Mouse (Mus musculus) right cerebral cortex, adult 18-20 months (tissue): ENCODE measurements around the gene Spint1.

Experiments used
- DNase-seq: peaks from one replicate; pipeline ENCODE4 v3.0.0; 2022; ENCODE audit warnings: mixed read lengths

Gene Spint1

DNA sequence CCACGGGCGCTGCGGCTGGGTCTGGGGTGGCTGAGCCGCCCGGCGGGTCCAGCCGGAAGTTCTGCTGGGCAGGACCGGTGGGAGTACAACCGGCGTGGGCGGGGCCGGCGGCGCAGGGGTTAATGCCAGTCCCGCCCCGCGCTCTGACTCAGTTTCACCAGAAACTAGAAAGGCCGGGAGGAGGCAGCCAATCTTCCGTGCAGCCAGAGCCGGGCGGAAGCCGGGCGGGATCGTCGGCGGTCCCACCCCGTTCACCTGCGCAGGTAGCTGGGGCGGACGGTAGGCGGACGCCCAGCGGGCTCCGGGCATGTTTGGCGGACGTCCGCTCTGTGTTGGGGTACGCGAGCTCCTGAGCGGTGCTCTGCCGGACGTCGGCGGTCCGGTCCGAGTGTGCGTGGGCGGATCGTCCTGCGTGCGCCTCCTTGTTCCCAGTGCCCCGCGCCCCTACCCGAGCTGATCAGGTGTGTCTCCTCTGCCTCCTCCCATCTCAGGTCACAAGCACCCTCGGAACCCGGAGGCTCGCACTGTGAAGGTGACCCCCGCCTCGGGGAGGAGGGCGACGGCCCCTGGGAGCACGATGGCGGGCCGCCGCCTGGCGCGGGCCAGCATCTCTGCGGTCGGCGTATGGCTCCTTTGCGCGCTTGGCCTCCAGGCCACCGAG is at the start of gene Spint1:
Gene Spint1 (plus strand): TSS at position 153 of the 661 bp plus-strand sequence.
- DNase-seq, result no peak

DNA sequence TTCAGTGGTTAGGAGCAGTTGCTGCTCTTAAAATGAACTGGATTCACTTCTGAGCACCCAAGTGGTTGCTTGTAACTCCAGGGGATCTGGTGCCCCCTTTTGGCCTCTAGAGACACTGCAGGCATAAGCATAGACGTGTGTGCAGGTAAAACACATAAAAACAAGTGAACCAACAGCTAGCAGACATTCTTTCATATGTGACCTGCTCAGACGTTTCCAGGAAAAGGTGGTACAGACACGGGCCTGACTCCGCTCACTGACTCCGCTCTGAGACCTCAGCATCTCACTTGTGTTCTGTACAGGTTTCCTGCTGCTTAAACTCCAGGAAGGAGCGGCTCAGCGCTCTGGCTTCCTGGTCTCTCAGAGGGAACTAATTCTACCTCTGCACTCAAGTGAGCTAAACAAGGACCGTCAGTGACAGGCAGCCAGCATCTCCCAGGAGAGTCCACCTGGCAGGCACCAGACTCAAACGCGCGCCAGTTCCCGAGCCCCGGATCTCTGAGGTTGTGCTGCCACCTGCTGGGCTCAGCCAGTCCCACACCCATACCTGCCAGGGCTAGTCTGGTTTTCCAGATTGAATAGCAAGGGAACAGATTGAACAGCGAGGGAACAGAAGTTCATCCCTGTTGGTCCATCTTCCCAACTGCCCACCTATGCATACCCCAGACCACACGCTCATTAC is 48.0 kb upstream of the Spint1 start:
- peak; percentile 83 for DNase-seq

DNA sequence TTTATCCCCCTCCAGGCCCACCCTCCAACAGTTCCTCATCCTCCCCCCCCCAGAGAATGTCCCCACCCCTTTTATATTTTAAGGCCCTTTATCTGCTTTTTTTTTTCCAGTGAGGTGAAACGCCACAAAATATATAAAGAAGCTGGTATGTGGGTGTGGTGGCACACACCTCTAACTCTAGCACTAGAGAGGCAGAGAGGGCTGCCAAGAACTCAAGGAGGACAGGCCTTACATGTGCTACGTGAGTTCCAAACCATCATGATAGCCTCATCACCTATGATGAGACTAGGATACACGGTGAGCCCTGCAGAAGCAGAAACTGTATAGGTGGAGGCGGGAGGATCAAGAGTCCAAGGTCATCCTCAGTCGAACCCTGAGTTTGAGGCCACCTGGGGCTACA is 46.2 kb upstream of the Spint1 start:
- DNase-seq, result no peak

DNA sequence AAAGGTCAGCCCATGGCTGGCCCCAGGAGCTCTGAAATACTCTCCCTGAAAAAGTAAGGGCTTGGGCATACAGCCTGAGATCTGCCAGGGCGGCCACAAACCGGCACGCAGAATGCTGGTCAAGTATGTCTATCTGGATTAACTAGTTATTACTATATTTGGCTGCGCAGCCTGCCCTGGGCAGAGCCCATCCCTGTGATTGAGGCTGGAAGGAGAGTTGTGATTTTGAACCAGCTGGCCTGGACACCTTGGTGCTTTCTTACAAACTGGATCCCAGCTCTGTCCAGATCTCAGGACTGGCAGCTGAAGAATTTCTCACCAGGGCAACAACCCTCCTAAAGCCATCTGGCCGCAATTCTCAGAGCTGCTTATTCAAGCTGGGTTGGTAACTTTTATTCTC is 43.0 kb upstream of the Spint1 start:
- DNase-seq, result no peak

DNA sequence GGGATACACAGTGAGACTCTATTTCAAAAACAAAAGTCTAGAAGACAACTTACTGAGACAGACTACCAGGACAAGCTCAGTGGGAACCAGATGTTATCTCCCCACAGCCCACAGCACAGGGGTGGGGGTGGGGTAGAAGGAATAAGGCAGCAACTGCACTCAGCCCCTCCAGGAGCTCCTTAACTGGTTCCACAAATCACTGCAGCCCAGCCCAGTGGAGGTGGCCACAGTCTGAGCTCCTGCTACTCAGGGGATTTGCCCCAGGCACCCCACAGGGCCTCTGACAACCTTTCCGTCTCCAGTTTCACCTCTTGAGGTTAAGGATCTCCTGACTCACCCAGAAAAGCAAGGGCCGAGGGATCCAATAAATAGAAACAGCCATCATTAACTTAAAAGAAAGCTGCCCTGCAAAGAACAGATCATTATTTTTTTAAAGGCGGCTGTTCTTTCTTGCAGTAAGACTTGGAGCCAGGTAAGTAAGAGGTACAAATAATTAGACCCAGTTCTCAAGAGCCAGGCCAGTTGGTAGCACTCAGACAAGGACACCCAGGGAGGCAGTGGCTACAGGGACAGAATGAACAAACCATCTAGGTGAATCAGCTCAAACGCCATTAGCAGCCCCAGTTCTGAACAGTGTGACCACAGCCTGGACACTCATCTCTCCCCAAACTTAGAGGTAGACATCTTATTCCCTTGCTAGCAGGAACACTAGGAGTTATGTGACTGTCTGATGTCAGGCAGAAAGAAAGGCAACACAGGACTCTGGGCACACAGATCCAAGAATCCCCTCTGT is 40.6 kb upstream of the Spint1 start:
- no peak for DNase-seq

DNA sequence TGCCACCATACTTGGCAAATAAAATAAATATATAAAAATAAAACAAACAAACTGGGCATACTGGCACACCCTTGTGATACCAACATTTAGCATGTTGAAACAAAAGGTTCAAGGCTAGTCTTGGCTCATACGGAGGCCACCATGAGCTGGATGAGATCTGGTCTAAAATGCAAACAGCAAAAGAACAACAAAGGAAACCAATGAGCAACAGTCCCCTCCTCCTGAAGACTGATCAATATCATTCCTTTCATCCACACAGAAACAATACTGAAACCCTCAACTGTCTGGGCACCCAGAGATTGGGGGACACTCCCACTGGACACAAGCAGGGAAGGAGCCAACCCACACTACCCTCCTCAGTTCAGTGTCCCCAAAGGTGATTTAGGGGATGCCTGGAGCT is 39.7 kb upstream of the Spint1 start:
- no peak for DNase-seq

DNA sequence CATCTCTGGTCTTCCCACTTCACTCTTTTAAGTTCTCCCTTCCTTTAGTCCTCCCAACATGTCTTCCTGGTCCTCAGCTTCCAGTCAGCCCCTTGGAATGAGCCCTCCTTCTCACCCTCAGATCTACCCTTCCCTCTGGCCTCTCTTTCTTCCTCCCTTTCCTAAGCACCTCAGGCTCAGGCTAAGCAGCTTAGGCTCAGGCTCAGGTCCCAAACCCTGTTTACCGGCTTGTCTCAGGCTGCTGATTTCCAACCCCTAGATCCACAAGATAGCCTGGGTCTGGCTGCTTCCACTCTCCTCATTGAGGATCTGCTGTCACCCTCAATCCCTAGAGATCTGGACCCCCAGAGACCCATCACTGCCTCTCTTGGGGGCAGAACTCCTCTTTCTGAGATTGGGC is 39.1 kb upstream of the Spint1 start:
- no peak for DNase-seq

DNA sequence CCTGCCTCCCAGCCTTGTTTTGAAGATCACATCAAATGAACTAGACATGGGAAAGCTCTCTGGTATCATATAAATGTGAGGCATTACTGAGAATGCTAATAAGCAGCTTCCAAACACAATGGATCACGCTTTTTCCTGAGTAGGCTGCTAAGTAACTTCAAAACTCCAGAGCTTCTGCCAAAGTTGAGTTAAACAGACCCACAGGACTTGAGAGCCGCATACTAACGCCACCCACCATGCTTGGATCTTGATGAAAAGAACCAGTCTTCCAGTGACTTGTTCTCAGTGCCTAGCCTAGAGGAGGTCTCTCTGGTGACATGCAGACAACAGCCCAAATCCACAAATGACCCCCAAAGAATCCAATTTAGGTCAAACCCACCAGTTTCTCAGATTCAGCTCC is 38.2 kb upstream of the Spint1 start:
- DNase-seq, result no peak

DNA sequence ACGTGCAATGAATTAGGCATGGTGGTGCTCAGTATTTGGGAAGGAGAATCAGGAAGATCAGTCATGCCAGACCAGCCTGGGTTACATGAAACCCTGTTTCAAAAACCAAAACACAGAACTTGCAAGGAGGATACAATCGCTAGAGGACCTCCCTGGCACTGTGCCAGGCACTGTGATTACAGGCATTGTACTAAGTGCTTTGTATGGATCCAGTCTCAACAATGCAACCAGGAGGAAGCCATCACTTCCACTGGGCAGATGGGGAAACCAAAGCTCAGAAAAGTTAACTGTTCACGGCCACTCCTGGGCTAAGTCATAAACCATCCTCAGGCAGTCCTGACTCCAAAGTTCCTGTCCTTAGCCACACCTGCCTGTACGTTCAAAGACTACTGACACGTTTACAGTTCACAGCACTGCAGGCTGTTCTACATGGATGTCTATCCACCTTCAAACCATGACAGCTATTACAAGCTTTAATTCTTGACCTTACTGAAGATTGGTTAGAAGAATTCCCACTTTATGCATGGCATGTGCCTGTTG is 34.2 kb upstream of the Spint1 start:
- DNase-seq, result no peak

DNA sequence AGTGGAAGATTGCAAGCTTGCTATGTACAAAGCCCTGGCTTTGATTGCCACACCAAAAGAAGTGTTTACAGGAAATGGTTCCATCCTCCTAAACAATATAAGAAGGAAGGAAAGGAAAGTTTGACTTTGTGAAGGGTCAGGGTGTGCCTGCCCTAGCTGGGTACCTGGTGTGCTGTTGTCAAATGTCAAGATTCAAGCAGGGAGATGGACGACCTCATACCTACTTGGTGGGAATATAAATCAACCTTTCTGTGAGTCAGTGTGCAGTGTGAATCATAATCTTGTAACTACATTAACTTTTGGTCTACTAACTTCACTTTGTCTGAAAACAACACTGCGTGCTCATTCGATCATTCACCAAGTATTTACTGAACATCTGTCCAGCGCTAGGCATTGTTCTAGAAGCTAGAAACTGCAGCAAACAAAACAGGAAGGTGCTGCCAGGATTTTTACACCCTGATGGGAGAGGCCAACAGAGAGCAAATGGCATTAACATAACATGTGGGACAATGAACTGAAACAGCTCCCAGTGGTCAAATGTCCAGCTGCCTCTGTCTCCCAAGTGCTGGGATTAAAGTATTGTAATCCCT is 33.2 kb upstream of the Spint1 start:
- no peak for DNase-seq

DNA sequence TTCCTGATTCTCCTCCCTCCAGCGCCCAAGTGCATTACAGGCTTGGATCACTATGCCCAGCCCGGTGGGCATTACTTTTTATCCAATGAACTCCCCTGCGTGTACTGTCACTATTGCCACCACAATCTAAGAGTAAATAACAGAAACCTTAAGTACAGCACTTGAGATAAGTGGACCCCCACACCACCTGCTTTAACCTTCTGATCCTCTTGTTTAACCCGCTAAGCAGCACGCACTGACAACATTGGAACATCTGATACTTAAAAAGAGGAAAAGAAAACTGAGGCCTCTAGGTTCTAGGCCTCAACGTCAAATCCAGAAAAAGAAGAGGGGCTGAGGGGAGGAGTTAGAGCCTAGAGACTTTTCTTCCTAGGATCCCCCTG is 29.2 kb upstream of the Spint1 start:
- no peak for DNase-seq

DNA sequence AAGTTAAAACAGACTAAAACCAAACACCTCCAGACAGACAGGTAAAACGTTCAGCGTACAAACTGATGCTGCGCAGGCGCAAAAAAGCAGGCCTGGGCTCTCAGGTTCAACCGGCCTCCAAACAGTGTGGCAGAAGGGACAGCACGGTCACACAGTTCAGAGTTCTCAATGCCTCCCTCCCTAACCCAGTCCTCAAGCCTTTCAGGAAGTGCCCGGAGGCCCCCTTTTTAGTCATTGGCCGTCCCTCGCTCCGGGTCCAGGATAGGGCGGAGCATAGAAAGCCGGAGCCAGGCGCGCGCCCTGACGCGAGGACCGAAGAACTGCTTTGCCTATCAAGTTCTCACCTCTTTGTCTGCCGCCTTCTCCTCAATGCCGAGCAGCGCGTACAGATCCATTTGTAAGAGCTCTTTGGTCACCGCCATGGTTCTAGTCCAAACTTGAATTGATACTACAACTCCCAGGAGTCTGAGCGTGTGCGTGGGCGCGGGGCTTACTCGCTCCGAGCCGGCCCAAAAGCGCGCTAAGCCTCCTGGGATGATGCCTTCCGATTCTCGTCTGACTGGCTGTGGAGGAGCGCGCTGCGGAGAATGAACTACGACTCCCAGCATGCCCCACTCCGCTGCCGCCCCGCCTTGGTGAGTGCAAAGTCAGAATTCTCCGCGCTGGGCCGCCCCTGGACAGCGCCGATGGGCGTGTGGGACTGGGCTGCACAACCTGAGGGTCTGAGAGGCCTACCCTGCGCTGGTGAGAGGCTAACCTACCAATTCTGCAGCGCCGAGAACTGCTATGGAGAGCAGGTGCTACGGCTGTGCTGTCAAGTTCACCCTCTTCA is 28.6 kb upstream of the Spint1 start, which contains the start of the genes Zfyve19 and Dnajc17:
Gene Zfyve19 (plus strand): TSS at position 274 of the 832 bp plus-strand sequence.
Gene Dnajc17 (minus strand): TSS at position 452 of the 832 bp plus-strand sequence.
- DNase-seq, result peak; percentile 99

DNA sequence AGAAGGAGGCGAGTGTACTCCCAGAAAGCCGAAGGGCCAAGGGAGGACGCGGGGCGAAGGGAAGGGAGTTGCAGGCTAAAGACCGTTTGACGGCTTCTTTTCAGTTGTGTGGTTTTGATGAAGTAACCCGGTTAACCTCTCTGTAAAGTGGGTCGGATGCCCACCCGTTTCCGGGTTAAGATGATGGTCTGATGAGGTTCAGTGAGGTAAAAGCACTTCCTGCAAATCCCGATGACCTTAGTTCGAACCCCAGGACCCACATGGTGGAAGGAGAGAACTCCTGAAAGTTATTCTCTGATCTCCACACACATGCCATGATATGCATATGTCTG is 28.0 kb upstream of the Spint1 start:
- no peak for DNase-seq

DNA sequence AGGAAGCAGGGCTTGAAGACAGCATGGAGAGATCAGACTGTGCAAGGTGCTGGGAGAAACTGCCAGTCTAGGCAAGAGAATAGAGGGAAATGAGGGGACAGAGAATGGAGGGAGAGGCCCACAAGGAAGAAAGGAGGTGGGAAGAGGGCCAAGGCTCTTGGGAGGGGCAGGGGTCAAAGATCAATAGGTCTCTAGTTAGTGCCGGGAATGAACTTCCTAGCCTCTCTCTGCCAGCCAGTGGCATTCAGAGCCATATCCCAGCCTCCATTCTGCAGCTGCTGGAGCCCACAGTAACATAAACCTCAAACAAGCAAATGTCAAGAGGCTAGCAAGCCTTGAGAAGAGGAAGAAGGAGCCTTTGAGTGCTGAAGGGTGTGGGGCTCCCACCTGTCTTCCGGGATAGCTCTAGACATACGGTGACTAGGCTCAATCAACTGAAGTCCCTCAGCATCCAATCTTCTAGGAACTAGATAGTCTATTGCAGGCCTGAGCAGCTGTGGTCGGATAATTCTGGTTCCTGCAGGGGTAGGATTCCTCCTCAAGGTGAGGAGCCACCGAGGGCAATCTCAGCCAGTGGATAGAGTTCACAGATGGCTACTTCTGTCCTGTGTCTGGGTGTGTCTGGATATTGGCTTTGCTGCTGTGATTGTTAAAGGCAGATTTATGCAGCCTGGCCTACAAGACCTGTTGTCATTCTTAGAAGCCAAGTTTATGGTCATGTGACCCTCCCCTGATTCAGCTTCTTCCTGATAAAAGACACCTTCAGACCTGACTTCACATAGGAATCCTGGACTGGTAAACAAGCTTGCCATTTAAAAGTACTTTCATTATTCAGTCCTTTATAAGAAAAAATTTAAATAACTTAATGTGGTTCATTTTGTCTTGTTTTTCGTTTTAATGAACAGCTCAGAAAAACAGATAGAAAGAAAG is 7.1 kb upstream of the Spint1 start, which contains the start of gene Ppp1r14d:
Gene Ppp1r14d (minus strand): TSS at position 132 of the 930 bp plus-strand sequence.
- DNase-seq, result no peak

DNA sequence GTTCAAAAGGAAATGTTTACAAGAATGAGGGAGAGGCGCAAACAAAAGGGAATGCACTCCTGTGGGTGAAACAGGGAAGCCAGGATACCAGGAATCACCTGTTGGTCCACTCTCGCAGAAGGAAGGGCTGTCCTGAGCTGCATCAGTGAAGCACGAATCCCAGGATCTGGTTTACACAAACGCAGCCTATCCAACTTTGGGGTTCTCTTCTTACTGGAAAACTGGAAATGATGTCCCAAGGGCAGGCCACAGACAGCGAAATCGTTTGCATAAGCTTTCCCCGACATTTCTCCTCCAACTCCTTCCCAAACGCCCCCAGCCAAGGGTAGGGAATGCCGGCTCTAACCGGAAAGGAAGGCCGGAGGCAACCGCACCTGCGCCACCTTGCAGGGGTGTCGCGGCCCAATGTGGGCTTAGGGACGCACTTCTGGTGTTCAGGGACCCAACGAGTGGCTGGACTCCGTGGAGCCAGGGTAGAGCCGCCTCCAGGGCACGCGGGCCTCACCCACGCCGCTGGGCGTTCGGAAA is 416 bp upstream of the Spint1 start:
- DNase-seq, result no peak

DNA sequence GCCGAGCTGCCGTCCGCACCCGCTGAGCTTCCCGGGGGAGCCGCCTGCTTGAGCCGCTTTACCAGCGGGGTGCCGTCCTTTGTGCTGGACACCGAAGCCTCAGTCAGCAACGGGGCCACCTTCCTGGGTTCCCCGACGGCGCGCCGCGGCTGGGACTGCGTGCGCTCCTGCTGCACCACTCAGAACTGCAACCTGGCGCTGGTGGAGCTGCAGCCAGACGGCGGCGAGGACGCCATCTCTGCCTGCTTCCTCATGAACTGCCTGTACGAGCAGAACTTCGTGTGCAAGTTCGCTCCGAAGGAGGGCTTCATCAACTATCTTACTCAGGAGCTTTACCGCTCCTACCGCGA is 684 bp downstream of the Spint1 start:
- no peak for DNase-seq

DNA sequence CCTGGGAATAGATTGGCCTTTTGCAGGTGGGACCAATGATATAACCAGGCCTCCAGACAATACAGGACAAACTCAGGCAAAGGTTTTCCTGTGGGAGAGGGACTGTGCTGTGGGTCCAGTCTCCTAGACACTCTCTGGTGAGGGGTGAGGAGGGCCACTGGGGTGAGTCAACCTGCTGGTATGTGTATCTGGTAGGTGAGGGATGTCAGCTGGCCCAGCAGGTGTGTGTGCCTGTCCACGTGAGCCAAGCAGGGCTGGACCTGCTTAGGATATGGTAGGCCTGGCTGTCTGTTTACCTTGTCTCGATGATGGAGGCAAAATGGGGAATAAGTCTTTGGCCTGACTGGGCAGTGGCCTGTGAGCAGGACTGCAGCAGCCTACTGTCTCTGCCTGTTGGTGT is 1.5 kb downstream of the Spint1 start:
- no peak for DNase-seq

DNA sequence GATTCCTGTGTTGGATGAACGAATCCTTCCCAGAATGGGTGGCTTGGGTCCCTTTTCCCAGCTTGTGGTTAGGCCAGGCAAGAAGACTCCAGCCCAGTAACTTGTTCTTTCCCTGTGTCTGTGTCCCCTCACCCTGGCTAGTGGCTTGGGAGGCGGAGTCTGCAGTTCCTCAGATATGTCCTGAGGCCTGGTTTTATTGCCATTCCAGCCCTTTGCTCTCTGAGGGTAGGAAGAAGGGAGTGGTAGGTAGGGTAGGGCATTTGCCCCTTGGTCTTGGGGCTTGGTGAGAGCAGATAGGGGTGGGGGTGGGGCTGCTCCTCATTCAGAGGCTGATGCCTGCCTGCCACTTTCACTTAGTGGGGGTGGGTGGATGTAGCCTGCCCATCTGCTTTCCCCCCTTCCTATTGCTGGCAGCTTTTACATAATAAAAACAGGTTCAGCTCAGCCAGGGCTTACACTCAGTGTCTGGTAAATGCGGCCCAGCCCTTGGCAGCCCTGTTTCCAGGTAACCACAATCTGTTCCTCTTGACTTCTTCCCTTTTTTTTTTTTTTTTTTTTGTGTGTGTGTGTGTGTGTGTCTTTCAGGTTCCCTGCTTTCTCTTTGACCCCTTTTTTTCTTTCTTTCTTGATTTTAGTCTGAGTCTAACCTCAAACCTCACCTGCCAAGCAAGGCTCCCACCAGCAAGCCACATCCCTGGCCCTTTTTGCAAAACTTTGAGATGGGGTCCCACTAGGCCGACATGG is 3.1 kb downstream of the Spint1 start:
- DNase-seq, result no peak

DNA sequence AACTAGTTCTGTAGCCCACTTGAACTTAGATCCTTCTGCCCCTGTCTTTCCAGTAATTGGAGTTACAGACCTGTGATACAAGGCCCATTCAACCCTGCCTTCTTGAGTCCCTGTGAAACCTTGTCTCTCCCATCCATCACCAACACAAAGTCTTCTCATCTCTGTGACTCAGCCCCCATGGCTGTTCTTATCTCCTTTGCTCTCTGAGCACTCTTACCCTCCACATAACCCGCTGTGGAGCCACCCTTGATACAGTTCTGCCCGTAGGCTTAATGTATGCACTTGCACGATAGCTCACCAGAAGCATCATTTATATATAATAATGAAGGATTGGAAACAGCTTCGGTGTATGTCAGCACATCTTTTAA is 3.6 kb downstream of the Spint1 start:
- DNase-seq, result no peak

DNA sequence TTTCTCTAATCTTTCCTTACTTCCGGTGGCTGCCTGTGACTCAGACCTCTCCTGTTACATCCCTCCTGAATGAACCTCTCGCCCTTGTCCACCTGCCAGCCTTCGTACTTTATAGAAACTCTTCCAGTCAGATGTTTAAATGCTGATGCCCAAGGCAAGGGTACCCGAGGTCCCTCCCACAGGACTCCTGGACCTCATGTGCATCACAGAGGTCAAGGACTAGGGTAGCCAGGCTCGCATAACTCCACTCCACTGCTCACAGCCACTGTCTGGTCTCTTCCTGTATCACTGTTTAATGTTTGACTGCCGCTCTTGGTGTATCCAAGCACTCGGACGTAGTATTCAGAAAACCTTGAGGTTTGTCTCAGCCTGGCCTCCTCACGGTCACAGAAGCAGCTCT is 5.4 kb downstream of the Spint1 start:
- no peak for DNase-seq
